Mouse (Mus musculus) MEL (cell line): ENCODE results near the gene Sec23ip. TPM values are rescaled to one million over a fixed set of nuclear protein-coding genes. Genes with fewer than 3 reads are reported as not detected.

Experiments used
- polyA plus RNA-seq, 2 experiments: library from polyadenylated mRNA; stranded (reverse) in 1 of 2; unstranded in 1 of 2; fragments of >175 nt in 1 of 2; fragments of >200 nt in 1 of 2; gene quantifications; 2 replicates each; pipeline versions ENCODE4 v1.2.1 to v1.2.4; 2012; ENCODE audit warnings: low replicate concordance in 2 of 2, low read depth in 1 of 2; ENCODE audit not compliant: insufficient read length in 2 of 2, insufficient read depth in 1 of 2, missing spikeins in 1 of 2
- total RNA-seq: library from RNA; depleted of rRNA; stranded (reverse); fragments of 300-350 nt; gene quantifications from 2 replicates; pipeline ENCODE4 v1.2.3, GENCODE M21; 2012; rRNA removed

The Sec23ip gene
- total and polyA plus RNA-seq, 3 experiments, result 21.2 to 43.7 TPM; not detected in 1

Other genes starting within 250 kb of the Sec23ip start
- gene Bag3, start 221.3 kb upstream of the Sec23ip start, total RNA-seq, result 5.1 and 5.8 TPM in 2 replicates
- 10 to 100 TPM in 1 of 2 experiments, not detected in 1; 13.4 TPM for gene Bag3, start 221.3 kb upstream of the Sec23ip start, polyA plus RNA-seq
- gene Inpp5f, start 133.6 kb upstream of the Sec23ip start, total RNA-seq, result 9.5 and 9.9 TPM in 2 replicates
- 10 to 100 TPM in 1 of 2 experiments, not detected in 1; 14.3 TPM for gene Inpp5f, start 133.6 kb upstream of the Sec23ip start, polyA plus RNA-seq
- gene Mcmbp, start 4.4 kb upstream of the Sec23ip start, total RNA-seq, result 44.6 and 49.3 TPM in 2 replicates
- gene Mcmbp, start 4.4 kb upstream of the Sec23ip start, polyA plus RNA-seq, result 10 to 100 TPM in 1 of 2 experiments, not detected in 1; 91.1 TPM